Mouse (Mus musculus) embryo, embryonic 11.5 days (tissue): ENCODE data around the gene Card11.

Source experiments
- DNase-seq: peaks from one replicate; pipeline ENCODE4 v3.0.0-alpha.2; 2012; ENCODE audit warnings: low read depth, low spot score

Card11 gene

DNA sequence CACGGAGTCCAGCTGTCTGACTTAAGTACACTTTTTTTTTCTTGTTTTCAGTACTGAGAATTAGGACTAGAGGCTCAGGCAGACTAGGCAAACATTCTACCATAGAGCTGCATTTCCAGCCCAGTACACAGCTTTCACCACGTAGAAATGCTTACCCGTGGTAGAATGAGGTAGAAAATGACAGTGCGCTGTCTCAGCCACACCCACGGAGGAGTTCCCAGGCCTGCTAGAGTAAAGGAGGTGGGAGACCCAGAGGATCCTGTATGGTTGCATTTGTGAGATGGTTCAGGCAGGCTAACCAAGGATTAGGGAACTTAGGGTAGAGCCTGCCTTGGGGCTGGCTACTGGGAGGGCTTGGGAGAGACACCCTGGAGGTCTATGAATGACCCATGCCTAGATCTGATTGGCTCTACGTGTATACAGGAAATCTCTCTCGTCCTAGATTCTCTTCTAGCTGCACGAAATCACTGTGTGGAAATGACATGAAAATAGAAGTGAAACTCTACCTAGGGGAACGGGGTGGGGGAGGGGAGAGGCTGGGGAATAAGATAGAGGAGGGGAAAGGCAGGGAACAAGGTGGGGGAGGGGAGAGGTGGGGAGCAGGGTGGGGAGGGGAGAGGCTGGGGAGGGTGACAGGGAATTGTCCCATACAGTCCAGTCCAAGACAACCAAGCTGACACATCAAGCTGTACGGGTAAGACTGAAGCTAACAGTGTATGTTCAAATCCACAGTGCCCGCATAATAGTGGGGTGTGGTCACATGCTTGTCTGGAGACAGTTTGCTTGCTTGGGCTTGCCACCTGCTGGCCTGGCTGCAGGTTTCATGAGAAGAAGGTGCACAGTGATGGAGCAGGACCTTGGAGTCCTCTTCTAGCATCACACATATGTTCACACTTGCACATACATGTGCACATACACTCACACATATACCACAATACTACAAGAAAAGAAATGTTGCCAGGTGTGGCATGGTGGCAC lies 8.0 kb downstream of the Card11 start:
- DNase-seq = no peak

DNA sequence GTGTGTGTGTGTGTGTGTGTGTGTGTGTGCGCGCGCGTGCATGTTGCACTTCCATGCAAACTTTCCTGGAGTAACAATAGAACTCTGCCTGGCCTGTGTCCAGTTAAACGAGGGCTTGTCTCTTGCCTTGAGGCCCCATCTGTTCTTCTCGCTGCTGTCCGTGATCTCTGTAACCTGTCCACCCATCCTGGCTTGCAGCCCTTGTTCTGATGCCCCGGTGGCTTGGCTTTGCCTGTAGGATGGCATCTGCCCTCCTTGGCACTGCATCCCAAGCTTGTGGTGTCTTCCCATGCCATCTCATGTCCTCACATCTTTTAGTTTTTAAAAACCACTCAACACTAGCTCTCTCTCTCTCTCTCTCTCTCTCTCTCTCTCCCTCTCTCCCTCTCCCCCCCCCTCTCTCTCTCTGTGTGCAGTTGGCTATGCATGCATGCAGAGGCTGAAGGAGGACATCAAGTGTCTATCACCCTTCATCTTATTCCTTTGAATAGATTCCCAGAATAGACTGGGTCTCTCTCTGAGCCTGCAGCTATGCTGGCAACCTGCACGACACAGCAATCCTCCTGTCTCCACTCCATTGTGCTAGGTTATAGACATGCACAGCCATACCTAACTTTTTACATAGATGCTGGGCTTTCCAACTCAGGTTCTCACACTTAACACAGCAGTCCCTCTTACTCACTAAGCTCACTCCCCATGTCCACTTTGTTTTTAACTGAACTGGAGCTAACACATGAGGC lies 14.9 kb downstream of the Card11 start:
- no peak for DNase-seq

DNA sequence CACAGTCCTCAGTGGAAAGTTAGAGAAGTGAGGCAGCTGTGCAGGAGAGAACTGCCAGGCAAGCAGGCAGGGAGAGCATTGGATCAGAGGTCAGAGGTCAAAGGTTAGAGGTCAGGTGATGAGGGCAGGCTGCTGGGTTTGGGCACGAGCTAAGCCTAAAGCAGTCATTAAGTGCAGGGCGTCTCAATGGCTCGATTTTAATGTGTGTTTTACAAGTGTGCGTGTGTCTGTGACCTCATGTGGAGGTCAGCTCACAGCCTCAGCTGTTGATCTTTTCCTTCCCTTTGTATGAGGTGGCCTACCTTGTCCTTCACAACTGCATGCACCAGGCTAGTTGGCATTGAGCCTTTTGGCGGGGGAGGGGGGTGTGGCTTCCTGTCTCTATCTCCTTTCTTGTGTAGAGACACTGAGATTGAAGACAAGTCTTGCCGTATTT lies 19.0 kb downstream of the Card11 start:
- DNase-seq = peak; percentile 13

DNA sequence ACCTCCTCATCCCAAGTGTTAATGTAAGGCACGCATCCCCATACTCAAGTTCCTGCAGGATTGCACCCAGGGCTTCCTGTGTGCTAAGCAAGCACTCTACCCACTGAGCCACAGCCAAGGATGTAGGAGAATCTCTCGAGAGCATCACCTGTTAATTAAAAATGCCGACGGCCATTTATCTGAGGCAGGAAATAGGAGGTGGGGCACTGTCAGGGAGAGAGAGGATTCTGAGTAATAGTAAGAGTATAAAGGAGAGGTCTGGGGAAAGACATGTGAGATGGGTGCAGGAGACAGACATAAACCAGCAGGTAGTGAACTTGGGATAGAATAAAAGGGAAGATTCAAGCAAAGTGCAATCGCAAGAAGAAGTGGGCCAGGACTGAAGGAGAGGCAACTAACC lies 19.6 kb downstream of the Card11 start:
- DNase-seq = no peak

DNA sequence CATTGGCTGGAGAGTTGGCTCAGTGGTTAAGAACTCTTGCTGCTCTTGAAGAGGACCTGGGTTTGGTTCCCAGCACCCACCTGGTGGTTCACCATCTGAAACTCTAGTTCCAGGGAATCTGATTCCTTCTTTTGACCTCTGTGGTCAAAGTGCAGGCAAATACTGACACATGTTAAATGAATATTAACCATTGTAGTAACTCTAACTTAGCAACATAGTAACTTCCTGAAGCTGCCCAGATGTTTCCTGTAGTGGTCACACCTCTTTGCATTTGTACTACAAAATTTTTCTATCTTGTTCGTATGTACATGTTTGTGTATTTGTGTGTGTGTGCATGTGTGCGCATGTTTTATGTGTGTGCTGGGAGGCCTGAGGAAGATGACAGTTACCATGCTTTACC lies 20.3 kb downstream of the Card11 start:
- DNase-seq = no peak

DNA sequence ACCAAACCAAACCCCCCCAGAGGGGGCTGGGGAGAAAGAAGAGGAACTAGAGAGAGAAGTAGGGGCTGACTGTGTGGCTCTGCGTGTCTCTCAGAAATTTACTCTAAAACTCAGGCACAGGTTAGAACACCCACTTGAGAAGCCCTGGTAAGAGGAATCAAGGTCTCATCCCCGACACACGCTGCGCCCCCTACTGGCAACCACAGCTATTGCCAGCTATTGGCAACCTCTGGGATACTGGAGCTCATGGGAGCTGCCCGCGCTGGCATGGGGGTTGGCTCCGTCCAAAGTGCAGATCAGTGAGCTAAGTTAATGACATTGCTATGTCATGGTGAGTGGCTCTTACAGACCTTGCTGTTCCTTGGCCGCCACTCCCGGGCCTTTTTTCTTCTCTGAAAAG lies 37.4 kb downstream of the Card11 start:
- DNase-seq = peak; percentile 11

DNA sequence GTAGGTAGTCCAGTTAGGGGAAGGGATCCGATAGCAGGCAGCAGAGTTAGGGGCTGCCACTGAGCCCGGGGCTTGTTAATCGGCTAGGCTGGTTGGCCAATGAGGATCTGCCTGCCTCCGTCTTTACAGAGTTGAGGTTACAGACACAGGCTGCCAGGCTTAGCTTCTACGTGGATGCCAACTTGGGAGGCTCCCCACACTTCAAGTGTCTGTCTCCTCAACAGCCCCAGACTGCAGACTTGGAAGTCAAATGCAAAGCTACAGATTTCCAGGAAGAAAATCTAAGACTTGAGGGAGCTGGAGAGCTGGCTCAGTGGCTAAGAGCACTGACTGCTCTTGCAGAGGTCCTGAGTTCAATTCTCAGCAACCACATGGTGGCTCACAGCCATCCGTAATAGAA lies 39.6 kb downstream of the Card11 start:
- no peak for DNase-seq

DNA sequence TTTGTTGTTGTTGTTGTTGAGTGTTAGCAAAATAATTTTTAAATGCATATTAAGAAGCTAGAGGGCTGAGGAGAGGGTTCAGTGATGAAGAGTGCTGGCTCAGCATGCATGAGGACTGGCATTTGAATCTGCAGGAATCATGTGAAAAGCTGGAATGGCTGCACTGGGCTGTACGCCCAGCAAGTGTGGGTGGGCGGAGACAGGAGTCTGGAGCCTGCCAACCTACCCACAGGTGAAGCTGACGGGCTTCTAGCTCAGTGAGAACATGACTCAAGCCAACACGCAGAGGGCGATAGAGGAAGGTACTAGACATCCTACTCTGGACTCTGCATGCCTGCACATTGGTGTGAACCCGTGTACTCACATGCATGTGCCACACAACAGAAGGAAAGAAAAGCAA lies 41.2 kb downstream of the Card11 start:
- DNase-seq = no peak

DNA sequence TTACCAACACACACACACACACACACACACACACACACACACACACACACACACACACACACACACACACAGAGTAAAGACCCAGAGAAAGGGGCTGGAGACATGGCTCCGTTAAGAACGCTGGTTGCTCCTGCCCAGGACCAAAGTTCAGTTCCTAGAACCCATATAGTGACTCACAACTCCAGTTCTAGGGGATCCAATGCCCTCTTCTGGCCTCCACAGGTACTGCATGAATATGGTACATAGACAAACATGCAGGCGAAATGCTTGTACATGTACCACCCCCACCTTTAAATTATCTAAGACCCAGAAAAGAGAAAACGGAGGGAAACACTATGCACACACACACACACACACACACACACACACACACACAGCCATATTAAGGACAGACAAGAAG lies 43.3 kb downstream of the Card11 start:
- no peak for DNase-seq

DNA sequence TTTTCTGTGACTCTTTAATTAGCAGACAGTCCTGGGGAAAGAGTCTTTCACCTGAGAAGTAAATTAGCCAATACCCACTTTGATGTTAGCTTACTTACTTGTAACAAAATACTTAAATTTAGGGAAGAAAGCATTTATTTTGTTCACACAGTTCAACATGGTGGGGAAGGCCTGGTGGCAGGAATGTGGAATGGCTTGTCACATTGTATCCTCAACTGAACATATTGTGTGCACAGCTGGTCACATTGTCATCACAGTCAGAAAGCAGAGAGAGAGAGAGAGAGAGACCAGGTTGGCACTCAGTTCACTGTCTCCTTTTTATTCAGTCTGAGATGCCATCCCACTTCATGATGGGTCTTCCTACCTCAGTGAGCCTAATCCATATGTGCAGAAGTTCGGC lies 44.7 kb downstream of the Card11 start:
- DNase-seq = no peak

DNA sequence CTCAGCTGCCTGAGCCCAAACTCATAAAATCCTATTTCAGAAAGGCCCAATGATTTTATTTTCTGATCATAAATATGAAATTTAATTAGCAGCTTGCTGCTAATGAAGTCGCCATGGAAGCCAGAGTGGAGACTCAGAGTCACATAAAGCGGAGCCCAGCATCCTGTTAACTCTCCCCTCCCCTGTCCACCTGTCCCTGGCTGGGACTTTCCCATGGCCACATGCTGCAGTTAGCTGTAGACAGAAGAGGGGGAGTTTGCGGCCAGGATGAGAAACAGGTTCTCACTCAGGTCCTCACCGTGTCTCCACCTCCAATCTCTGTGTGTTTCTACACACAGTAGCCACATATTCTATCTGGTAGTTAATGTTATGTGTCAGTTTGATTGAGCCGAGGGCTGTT lies 48.6 kb downstream of the Card11 start:
- DNase-seq = no peak

DNA sequence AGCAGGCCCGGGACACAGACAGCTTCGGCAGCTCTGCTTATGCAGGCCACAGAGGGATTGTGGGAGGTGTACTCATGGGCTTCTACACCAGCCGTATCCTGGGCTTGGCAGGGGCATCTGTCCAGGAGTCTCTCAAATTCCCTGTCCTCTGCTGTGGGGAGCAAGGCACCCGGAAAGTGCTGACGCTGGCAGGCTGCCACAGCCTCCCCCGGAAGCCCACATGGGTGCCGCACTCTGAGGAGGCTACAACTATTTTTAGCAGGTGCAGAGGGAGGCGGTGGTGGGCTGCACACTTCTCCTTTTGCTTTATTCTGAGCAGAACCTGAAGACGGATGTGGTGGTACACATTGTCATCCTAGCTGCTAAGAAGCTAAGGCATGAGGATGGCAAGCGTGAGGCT lies 52.4 kb downstream of the Card11 start:
- no peak for DNase-seq

DNA sequence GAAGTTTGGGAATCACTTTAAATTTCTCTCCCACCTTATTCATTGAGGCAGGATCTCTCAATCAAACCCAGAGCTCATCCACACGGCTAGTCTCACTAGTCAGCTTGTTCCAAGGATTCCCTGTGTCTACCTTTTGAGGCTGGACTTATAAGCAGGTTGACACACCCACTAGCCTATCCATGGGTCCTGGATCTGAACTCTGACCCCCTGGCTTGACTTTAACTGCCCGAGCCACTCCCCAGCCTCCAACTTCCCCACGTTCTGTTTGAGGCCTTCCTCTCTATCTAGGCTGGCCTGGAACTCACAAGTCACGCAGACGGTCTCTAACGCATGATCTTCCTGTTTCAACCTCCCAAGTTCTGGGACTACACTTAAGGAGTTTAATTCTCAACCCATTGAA lies 54.3 kb downstream of the Card11 start:
- no peak for DNase-seq

DNA sequence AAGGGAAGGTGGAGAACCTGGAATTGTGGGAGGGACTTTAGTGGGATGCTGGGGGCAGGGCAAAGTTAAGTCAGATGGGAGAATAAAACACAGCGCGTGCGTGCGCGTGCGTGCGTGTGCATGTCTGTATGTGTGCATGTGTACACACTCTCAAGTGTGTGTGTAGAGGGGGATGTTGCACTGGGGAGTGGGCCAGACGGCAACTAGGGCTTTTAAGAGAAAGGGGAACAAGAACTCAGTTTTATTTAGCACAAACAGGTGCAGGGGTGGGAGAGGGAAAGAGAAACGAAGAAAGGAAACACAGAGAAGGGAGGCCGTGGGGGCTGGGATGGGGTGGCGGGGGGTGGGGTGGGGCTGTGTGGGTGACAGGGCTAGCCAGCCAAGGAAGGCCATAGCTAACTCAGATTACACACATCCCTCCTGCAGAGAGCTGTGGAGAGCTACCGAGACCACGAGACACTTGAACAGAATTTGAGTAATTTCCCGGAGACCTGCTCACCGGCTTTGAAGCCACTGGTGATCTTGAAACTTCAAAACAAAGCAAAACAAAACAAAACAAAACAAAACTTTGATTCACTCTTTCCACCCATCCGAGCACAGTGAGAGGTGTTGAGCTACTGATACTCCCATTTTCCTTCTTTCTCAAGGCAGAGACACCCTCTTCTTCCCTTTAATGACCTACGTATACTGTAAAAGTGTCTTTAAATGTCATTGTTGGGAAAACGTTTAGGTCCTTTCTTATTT lies 55.8 kb downstream of the Card11 start:
- DNase-seq = no peak

DNA sequence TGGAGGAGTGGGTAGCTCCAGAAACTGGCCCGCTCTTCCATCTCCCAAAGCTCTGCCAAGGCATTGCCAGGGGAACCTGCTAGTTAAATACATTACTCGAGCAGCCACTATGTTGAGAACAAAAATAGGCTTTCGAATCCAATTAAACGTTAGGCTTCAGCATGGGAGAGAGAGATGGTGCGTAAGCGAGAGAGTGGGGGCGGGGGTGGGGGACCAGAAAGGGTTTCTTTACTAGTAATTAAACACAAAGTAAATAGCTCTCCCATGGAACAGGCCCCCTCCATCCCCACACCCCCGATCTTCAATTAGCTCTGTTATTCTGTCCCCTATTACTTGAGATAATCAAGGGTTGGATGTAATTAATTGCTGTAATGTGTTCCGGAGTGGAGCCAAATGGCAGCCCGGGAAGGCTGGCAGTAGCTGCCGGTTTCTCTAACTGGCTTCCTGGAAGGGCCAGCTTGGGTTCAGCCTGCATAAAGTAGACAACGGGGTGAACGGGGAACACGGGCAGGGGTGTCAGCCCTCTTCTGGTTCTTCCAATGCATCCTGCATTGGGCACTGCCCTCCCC lies 59.4 kb downstream of the Card11 start:
- no peak for DNase-seq

DNA sequence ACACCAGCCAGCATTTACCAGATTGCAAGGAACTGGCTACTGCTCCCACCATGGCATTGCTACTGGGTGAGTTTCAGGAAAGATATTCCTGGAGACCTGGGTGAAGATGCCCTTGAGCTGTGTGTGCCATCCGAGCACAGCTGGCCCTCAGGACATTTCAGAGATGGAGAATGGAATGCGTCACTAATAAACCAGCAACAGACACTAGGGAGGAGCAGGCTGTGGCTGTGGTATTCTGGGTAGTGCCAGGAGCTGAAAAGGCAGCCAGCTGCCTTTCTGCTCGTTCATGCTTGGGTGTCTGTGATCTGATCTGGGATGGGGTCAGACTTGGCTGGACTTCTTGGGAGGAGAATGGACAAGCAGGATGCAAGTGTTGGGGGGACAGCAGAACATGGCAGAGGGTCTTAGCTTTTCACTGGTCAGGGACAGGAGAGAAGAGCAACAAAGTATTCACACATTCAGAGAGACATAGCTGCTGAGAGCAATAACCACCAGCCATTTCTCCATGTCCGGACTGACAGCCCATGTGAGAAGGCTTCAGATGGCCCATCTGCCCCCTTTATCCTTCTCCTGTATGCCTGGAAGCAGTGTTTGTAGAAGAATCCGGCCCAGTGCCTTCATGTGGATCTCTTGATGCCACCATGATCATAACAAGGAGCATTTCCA lies 60.0 kb downstream of the Card11 start:
- no peak for DNase-seq

DNA sequence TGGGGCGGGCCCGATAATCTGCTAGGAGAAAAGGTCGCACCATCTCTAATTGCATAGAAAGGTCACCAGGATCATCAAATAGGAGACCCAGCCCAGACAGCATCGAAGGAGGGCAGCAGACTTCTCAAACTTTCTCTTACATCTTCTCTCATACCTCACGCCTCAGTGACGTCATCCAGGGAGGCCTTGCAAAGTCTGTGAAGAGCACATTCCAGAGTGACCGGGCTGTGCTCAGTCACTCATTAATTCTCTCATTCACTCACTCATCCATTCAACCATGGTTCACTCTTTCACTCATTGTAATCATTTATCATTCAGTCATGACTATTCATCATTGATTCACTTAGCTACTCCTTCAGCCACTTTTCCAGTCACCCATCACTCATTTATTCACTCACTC lies 63.6 kb downstream of the Card11 start:
- no peak for DNase-seq

DNA sequence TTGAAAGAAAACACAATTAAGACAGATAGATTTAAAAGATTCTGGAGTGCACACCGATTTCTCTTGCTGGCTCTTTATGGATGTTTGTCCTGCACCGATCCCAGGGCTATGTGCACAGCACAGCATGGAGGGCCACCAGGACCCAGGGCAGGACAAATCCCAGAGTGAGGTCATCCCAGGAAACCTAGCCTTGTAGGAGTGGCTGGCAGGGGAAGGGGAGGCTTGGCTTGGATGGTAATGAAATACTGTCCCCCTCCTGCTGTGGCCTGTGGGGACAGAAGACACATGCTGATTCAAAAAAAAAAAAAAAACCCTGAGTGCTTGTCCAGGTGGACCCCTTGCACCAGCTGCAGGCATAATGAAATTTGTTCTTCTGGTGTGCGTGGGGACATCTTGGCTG lies 64.5 kb downstream of the Card11 start:
- DNase-seq = no peak

DNA sequence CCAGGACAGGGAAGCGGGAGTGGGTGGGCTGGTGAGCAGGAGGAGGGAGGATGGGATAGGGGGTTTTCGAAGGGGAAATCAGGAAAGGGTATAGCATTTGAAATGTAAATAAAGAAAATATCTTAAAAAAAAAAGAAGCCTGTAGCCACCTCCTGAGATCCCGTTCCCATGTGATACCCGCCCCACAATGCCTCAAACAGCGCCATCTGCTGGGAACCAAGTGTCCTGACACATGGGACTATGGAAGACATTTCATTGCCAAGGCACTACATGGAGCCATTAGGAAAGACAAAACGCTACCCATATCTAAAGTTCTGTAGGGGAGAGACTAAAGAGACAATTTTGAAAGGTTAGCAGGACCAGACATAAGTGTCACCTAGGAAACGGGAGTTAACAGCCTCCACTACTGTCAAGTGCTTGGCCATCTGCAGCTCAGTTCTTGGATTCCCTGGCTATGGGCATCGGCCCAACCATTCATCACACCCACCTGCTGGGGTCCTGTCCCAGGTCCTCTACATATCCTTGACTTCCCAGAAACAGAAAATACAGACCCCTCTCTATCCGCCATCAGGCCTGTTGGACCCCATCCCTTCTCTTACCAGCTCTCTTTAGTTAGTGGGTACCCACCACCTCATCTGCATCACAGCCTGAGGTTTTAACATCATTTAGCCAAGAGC lies 65.6 kb downstream of the Card11 start:
- DNase-seq = no peak

DNA sequence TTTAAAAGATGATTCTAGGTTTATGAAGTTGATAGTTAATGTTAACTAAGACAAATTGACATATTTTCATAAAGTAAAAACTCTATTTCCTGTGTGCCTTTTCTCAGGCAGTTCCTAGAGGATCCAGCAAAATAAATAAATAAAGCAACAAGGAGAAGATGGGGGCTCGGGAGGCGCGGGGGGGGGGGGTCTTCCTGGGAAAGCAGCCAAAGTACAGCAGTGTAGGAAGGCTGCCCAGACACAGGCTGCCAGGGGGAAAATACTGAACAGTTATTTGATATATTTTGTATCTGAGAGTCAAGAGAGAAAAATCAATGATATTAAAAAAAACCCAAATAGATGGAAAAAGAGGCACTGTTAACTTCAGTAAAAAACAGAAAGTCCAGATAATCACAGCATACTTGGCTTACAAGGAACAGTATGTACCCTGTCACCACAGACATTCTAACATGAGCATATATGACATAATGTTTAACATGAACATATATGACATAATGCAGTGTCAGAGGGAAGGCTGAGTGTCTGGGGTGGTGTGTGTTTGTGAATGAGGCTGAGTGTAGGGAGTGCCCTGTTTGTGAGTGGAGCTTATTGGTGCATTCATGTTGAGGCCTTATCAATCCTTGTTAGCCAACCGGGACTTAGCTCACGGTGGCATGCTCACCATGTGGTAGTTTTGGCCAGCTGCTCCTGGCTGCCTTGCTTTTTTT lies 68.7 kb downstream of the Card11 start:
- DNase-seq = no peak
